Mouse (Mus musculus): ENCODE results near the gene March4. TPM values are rescaled to one million over a fixed set of nuclear protein-coding genes. Genes with fewer than 3 reads are reported as not detected.

The March4 gene
- polyA plus RNA-seq, 2 experiments: 0.05 TPM; not detected in 1

DNA sequence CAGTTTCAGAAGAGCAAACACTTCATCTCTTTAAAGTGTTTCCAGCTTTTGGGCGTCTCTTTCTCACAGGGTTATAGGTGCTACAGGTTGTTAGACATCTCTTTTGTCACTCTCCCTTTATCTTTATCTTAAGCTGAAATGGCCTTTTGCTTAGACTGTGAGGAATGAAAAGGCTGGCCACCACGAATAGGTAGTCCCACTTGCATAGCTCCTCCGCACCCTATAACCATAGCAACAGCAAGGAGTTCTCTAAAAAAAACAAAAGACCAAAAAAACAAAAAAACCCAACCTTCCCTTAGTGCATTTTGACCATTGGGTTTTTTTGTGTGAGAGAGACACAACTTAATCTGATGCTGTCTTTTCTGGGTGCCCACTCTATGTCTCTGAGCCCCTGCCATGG lies 102.2 kb downstream of the March4 start:
- 80% methylated on average over 3 of the region's 3 CpGs for WGBS
- Histone ChIP-seq H3K9me3 (ENCODE audit: control insufficient read depth, low read length) (no peaks in the 10 kb centered on the region), H3K27ac (replicated peaks; ENCODE audit: low read depth, low read length) (no peak overlapping the region), H3K4me2 (replicated peaks; ENCODE audit: low read depth, low read length, severe bottlenecking) (no peak overlapping the region), H3K27me3 (ENCODE audit: control insufficient read depth, insufficient read depth, low read length) (no peaks in the 10 kb centered on the region), H3K36me3 (ENCODE audit: control insufficient read depth, insufficient read depth, low read length) (no peaks in the 10 kb centered on the region), H3K4me1 (ENCODE audit: control insufficient read depth, insufficient read depth, low read length) (no peaks in the 10 kb centered on the region), H3K9ac (ENCODE audit: low read depth, low read length, severe bottlenecking) (no peak overlapping the region), H3K4me3 (replicated peaks; ENCODE audit: low read length) (no peak overlapping the region)
- ATAC-seq (ENCODE audit: low FRiP score, low read depth): no peak
- no peak for TF ChIP-seq POLR2A (IDR thresholded peaks at IDR 0.05; ENCODE audit: borderline replicate concordance, extremely low read depth, insufficient read depth, insufficient read length)
- DNase-seq (ENCODE audit: low spot score): no peak

DNA sequence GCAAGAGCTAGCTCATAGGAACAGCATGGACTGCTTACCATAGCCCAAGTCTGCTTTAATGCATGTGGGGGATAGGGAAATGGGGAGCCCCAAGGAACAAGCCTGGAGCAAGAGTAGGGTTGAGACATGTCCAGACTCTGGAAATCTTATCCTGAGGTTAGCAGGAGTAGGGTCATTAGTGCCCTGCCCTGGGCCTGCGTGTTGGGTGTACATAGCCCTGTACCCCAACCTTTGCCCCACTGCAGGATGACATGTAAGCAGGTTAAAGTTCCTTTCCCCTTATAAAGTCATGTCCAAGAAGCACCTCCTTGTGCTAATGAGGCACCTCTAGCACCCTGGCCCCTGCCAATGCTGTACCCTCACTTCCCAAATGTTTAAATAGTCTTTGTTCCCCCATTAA lies 104.2 kb downstream of the March4 start:
- TF ChIP-seq POLR2A (IDR thresholded peaks at IDR 0.05; ENCODE audit: borderline replicate concordance, extremely low read depth, insufficient read depth, insufficient read length): no peak
- no peak for DNase-seq (ENCODE audit: low spot score)
- WGBS: 73% methylated on average over 1 of the region's 1 CpGs
- Histone ChIP-seq H3K27me3 (ENCODE audit: control insufficient read depth, insufficient read depth, low read length) (no peaks in the 10 kb centered on the region), H3K4me3 (replicated peaks; ENCODE audit: low read length) (no peak overlapping the region), H3K4me2 (replicated peaks; ENCODE audit: low read depth, low read length, severe bottlenecking) (no peak overlapping the region), H3K9ac (ENCODE audit: low read depth, low read length, severe bottlenecking) (no peak overlapping the region), H3K4me1 (ENCODE audit: control insufficient read depth, insufficient read depth, low read length) (no peaks in the 10 kb centered on the region), H3K9me3 (ENCODE audit: control insufficient read depth, low read length) (no peaks in the 10 kb centered on the region), H3K36me3 (ENCODE audit: control insufficient read depth, insufficient read depth, low read length) (no peaks in the 10 kb centered on the region), H3K27ac (replicated peaks; ENCODE audit: low read depth, low read length) (no peak overlapping the region)
- no peak for ATAC-seq (ENCODE audit: low FRiP score, low read depth)

DNA sequence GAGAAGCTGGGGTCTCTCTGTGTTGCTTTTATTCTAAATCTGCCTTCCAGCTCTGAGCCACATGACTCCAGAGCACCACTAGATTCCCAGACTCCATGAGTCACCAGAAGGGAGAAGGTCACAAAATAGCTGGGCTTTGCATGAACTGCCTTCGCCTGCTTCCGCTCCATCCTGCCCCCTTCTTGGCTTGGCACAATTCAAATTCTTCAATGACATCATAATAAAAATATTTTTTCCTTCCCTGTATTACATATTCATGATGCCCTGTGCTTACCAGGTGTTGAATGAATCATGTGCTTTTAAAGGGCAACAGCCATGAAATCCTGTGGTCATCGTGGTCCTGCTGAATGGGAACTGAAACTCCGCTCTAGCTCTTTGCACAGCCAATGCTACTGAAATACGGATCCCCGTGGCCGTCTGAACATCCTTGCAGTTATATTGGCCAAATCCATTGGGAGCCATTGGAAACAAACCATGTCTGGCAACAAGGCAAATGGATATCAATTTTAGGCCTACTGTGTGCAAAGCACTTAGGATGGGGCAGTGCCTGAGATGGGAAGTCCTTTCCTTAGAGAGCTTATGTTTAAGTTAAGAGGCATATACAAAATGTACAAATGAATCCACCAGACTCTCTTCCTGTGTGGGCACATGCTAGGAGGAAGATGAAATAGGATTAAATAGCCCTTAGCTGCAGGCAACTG lies 107.5 kb downstream of the March4 start:
- Histone ChIP-seq H3K4me2 (replicated peaks; ENCODE audit: low read depth, low read length, severe bottlenecking) (no peak overlapping the region), H3K4me1 (ENCODE audit: control insufficient read depth, insufficient read depth, low read length) (no peaks in the 10 kb centered on the region), H3K27me3 (ENCODE audit: control insufficient read depth, insufficient read depth, low read length) (no peaks in the 10 kb centered on the region), H3K36me3 (ENCODE audit: control insufficient read depth, insufficient read depth, low read length) (no peaks in the 10 kb centered on the region), H3K9me3 (ENCODE audit: control insufficient read depth, low read length) (no peaks in the 10 kb centered on the region), H3K27ac (replicated peaks; ENCODE audit: low read depth, low read length) (no peak overlapping the region), H3K4me3 (replicated peaks; ENCODE audit: low read length) (no peak overlapping the region), H3K9ac (ENCODE audit: low read depth, low read length, severe bottlenecking) (no peak overlapping the region)
- no peak for TF ChIP-seq POLR2A (IDR thresholded peaks at IDR 0.05; ENCODE audit: borderline replicate concordance, extremely low read depth, insufficient read depth, insufficient read length)
- 87% methylated on average over 7 of the region's 7 CpGs for WGBS
- ATAC-seq (ENCODE audit: low FRiP score, low read depth) (no peak), DNase-seq (ENCODE audit: low spot score) (no peak)

DNA sequence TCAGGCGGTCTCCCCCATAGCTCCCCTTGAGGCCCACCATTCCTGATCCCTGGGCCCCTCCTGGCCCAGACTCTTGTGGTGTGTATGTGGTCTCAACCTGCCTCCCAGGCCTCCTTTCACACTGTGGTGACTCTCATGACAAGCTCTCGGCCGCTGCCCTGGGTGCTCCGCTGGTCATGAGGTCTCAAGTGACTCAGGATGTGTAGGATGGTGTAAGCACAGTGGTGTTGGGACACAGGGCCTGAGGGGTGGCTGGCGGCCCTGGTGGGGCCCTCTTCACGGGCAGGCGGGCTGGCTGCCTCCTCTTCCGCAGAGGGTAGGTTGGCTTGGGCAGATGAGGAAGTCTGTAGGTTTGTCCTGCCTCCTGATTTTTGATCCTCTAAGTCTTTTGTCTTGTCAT lies 108.2 kb downstream of the March4 start:
- DNase-seq (ENCODE audit: low spot score): no peak

DNA sequence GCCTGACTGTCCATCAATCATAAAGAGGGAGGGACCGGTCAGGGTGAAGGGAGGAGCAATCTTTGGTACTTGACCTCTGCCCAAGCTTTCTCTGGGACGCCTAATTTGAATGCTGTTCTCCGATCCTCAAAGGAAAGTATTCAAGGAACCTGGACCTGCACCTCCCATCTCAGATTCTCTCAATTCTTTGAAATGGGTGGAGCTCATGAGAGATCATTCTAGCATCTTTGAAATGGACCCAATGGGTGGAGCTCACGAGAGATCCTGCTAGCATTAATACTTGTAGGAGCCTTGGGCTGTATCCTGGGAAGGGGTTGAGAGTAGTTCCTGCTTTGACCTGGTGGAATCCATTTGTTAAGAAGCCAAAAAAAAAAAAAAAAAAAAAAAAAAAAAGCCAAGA lies 110.3 kb downstream of the March4 start:
- H3K27ac ChIP-seq (replicated peaks; ENCODE audit: low read depth, low read length): no peak overlapping the region
- H3K27me3 ChIP-seq (ENCODE audit: control insufficient read depth, insufficient read depth, low read length): no peaks in the 10 kb centered on the region
- H3K36me3 ChIP-seq (ENCODE audit: control insufficient read depth, insufficient read depth, low read length): no peaks in the 10 kb centered on the region
- no peaks in the 10 kb centered on the region for H3K9me3 ChIP-seq (ENCODE audit: control insufficient read depth, low read length)
- no peak for ATAC-seq (ENCODE audit: low FRiP score, low read depth)
- H3K9ac ChIP-seq (ENCODE audit: low read depth, low read length, severe bottlenecking): no peak overlapping the region
- H3K4me1 ChIP-seq (ENCODE audit: control insufficient read depth, insufficient read depth, low read length): no peaks in the 10 kb centered on the region
- no peak overlapping the region for H3K4me3 ChIP-seq (replicated peaks; ENCODE audit: low read length)
- H3K4me2 ChIP-seq (replicated peaks; ENCODE audit: low read depth, low read length, severe bottlenecking): no peak overlapping the region
- WGBS: 82% methylated on average over 4 of the region's 4 CpGs
- no peak for DNase-seq (ENCODE audit: low spot score)
- TF ChIP-seq POLR2A (IDR thresholded peaks at IDR 0.05; ENCODE audit: borderline replicate concordance, extremely low read depth, insufficient read depth, insufficient read length): no peak

More for the DNA sequence above, 108.2 kb downstream of the March4 start:
- Histone ChIP-seq H3K27ac (replicated peaks; ENCODE audit: low read depth, low read length) (no peak overlapping the region), H3K4me1 (ENCODE audit: control insufficient read depth, insufficient read depth, low read length) (no peaks in the 10 kb centered on the region), H3K4me2 (replicated peaks; ENCODE audit: low read depth, low read length, severe bottlenecking) (no peak overlapping the region), H3K36me3 (ENCODE audit: control insufficient read depth, insufficient read depth, low read length) (no peaks in the 10 kb centered on the region), H3K9ac (ENCODE audit: low read depth, low read length, severe bottlenecking) (no peak overlapping the region), H3K9me3 (ENCODE audit: control insufficient read depth, low read length) (no peaks in the 10 kb centered on the region), H3K4me3 (replicated peaks; ENCODE audit: low read length) (no peak overlapping the region), H3K27me3 (ENCODE audit: control insufficient read depth, insufficient read depth, low read length) (no peaks in the 10 kb centered on the region)
- WGBS: 87% methylated on average over 8 of the region's 8 CpGs
- ATAC-seq (ENCODE audit: low FRiP score, low read depth): no peak
- TF ChIP-seq POLR2A (IDR thresholded peaks at IDR 0.05; ENCODE audit: borderline replicate concordance, extremely low read depth, insufficient read depth, insufficient read length): no peak

All from limb, embryonic 14.5 days (tissue).